In the genomic region with DNA sequence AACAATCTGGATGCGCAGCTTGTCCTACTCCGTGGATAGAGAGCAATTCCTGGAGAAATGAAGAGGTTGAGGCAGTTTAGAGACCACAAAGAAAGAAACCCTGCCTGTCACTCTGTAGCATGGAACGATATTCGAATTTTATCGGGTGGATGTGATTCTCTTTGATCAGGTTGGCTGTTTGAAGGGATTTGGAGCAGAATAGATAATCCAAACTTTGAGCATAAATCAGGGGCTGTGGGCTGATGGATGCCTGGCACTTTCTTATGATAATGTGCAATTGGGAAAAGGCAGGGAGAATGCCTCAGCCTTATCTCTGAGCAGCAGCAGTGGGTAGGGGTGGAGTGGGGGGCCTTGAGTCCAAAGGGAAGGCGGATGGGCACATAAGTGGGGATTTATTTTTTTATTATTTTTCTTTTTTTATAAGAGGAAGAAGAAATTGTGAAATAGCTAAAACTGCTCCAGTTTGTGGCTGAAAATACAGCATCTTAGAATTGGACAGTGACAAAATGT, we compare ENCODE assay signal across 28 mouse cellular contexts.
DNase-seq lines count a peak whose midpoint lies in the region; ATAC-seq and TF ChIP-seq lines count a peak whose summit lies in the region.
"Had no signal": no experiment of that assay in that cellular context is flagged by ENCODE, and none has a peak within 500 bp of the region (broad histone marks: within the 10 kb centered on the region; RNA-seq: fewer than 3 reads in every experiment).

No protein-coding gene starts in this region.

- H3K9me3 ChIP-seq in midbrain, embryonic 13.5 days: 0 out of 2 replicates have a peak, but pooled peaks cover 4% of the 10 kb centered on the region
- H3K9me3 ChIP-seq in midbrain, embryonic 10.5 days (replicated peaks): no peaks in the 10 kb centered on the region; the same call in 1 of the 2 replicates
- H3K9me3 ChIP-seq in midbrain, postnatal 0 days (ENCODE audit: low read length): no peaks in the 10 kb centered on the region
- H3K9me3 ChIP-seq: embryonic facial prominence, embryonic 10.5 days; forebrain, embryonic 13.5 days; heart, embryonic 15.5 days had no signal

- peak; percentile 3 for DNase-seq in heart, adult 11 months
- no peak for DNase-seq in heart, postnatal 36 days
- DNase-seq in midbrain, embryonic 10.5 days (ENCODE audit: low spot score): no peak
- no peak for DNase-seq in midbrain, postnatal 0 days (ENCODE audit: low spot score)
- DNase-seq in heart, adult 2 months: no peak
- DNase-seq: adrenal gland, postnatal 10 days; adrenal gland, postnatal 36 days; cerebellum, adult 11 months; cerebellum, adult 8-10 months; cerebellum, postnatal 10 days; cerebellum, postnatal 36 days; embryo, embryonic 11 days; gastrocnemius, postnatal 10 days; gastrocnemius, postnatal 36 days; heart, postnatal 10 days; heart, postnatal 4 days had no signal

- TF ChIP-seq EP300 in heart, adult 2 months (IDR thresholded peaks at IDR 0.05; ENCODE audit: insufficient read depth, low read depth, low read length): no peak

- no peaks in the 10 kb centered on the region; the same call in 1 of the 2 replicates for H3K4me1 ChIP-seq in midbrain, embryonic 13.5 days (replicated peaks)
- H3K4me1 ChIP-seq in midbrain, embryonic 10.5 days: peaks cover 16% of the 10 kb centered on the region
- H3K4me1 ChIP-seq in midbrain, postnatal 0 days (ENCODE audit: insufficient read depth, low read length): no peaks in the 10 kb centered on the region
- no peaks in the 10 kb centered on the region for H3K4me1 ChIP-seq in heart, adult 2 months (ENCODE audit: control insufficient read depth, insufficient read depth, low read length)
- H3K4me1 ChIP-seq: embryonic facial prominence, embryonic 10.5 days; embryonic facial prominence, embryonic 13.5 days; forebrain, embryonic 13.5 days; heart, embryonic 12.5 days; heart, embryonic 15.5 days had no signal

- intact Hi-C loops in heart, postnatal 36 days (cut with DNase I): no loop called here
- intact Hi-C loops in heart, adult 2 months (cut with DNase I): no loop called here

- no peaks in the 10 kb centered on the region for H3K36me3 ChIP-seq in midbrain, embryonic 13.5 days
- no peaks in the 10 kb centered on the region for H3K36me3 ChIP-seq in midbrain, embryonic 10.5 days
- no peaks in the 10 kb centered on the region for H3K36me3 ChIP-seq in midbrain, postnatal 0 days (ENCODE audit: insufficient read depth, low read length)
- H3K36me3 ChIP-seq in heart, adult 2 months (ENCODE audit: control insufficient read depth, insufficient read depth, low read length): no peaks in the 10 kb centered on the region
- H3K36me3 ChIP-seq: embryonic facial prominence, embryonic 10.5 days; embryonic facial prominence, embryonic 13.5 days; heart, embryonic 12.5 days; heart, embryonic 15.5 days had no signal

- WGBS in midbrain, embryonic 13.5 days: 53% methylated on average over 6 of the region's 6 CpGs
- 88% methylated on average over 6 of the region's 6 CpGs for WGBS in midbrain, embryonic 10.5 days
- WGBS in midbrain, postnatal 0 days: 30% methylated on average over 6 of the region's 6 CpGs
- 82% methylated on average over 6 of the region's 6 CpGs for WGBS in heart, adult 2 months

- peak overlapping the region; percentile 73 for H3K27ac ChIP-seq in midbrain, embryonic 13.5 days
- H3K27ac ChIP-seq in midbrain, embryonic 10.5 days (replicated peaks): no peak overlapping the region
- 0 out of 2 replicates have a peak overlapping the region, but pooled peaks have one; percentile 43 for H3K27ac ChIP-seq in midbrain, postnatal 0 days (ENCODE audit: low read depth, low read length)
- no peak overlapping the region for H3K27ac ChIP-seq in heart, adult 2 months
- H3K27ac ChIP-seq: embryonic facial prominence, embryonic 10.5 days; embryonic facial prominence, embryonic 13.5 days; forebrain, embryonic 13.5 days; heart, embryonic 15.5 days; hindbrain, embryonic 14.5 days; hindbrain, postnatal 0 days had no signal

- no peak overlapping the region for H3K4me2 ChIP-seq in midbrain, embryonic 13.5 days (replicated peaks)
- H3K4me2 ChIP-seq in midbrain, postnatal 0 days (ENCODE audit: low read depth, low read length, poor library complexity, severe bottlenecking): no peak overlapping the region
- H3K4me2 ChIP-seq: embryonic facial prominence, embryonic 13.5 days; forebrain, embryonic 13.5 days; heart, embryonic 12.5 days; heart, embryonic 15.5 days; hindbrain, embryonic 14.5 days had no signal

- no peak for TF ChIP-seq CTCF in midbrain, postnatal 0 days (IDR thresholded peaks at IDR 0.05)
- no peak for TF ChIP-seq CTCF in heart, adult 2 months (IDR thresholded peaks at IDR 0.05)

- no peak for TF ChIP-seq POLR2A in heart, adult 2 months (IDR thresholded peaks at IDR 0.05; ENCODE audit: insufficient read depth, low read depth, low read length)

- H3K79me2 ChIP-seq in heart, adult 2 months (replicated peaks; ENCODE audit: control insufficient read depth, insufficient read depth, low read length): no peaks in the 10 kb centered on the region

- H3K4me3 ChIP-seq in midbrain, embryonic 13.5 days (replicated peaks): no peak overlapping the region
- H3K4me3 ChIP-seq in midbrain, embryonic 10.5 days: no peak overlapping the region
- H3K4me3 ChIP-seq in midbrain, postnatal 0 days (ENCODE audit: low read depth, low read length): no peak overlapping the region
- H3K4me3 ChIP-seq in heart, adult 2 months: no peak overlapping the region
- H3K4me3 ChIP-seq: embryonic facial prominence, embryonic 10.5 days; embryonic facial prominence, embryonic 13.5 days; erythroblast, embryonic 14.5 days; forebrain, embryonic 13.5 days; heart, embryonic 12.5 days; heart, embryonic 15.5 days had no signal

- H3K9ac ChIP-seq in midbrain, embryonic 13.5 days (replicated peaks): no peak overlapping the region
- no peak overlapping the region for H3K9ac ChIP-seq in midbrain, postnatal 0 days (replicated peaks; ENCODE audit: low read length, poor library complexity, severe bottlenecking)
- no peak overlapping the region for H3K9ac ChIP-seq in heart, adult 2 months (ENCODE audit: low read depth, low read length)
- H3K9ac ChIP-seq: embryonic facial prominence, embryonic 13.5 days; forebrain, embryonic 13.5 days; heart, embryonic 12.5 days; heart, embryonic 15.5 days; hindbrain, embryonic 14.5 days had no signal

- peak; percentile 82 for ATAC-seq in midbrain, embryonic 13.5 days
- ATAC-seq in midbrain, postnatal 0 days (ENCODE audit: low FRiP score): 0 out of 2 replicates have a peak, but pooled peaks have one; percentile 52
- ATAC-seq: forebrain, embryonic 13.5 days; forebrain, embryonic 16.5 days; hindbrain, postnatal 0 days; inflammation-experienced regulatory T-cells, adult 6 months; Patski had no signal

- H3K27me3 ChIP-seq in midbrain, embryonic 13.5 days: no peaks in the 10 kb centered on the region
- no peaks in the 10 kb centered on the region for H3K27me3 ChIP-seq in midbrain, embryonic 10.5 days (ENCODE audit: low read depth, poor library complexity, severe bottlenecking)
- H3K27me3 ChIP-seq in midbrain, postnatal 0 days (ENCODE audit: insufficient read depth, low read length): no peaks in the 10 kb centered on the region
- H3K27me3 ChIP-seq in heart, adult 2 months (ENCODE audit: control insufficient read depth, insufficient read depth, low read length): no peaks in the 10 kb centered on the region
- H3K27me3 ChIP-seq: embryonic facial prominence, embryonic 13.5 days; forebrain, embryonic 13.5 days; heart, embryonic 12.5 days; heart, embryonic 15.5 days had no signal

Comparison
In these comparisons a context has a peak if more than half of its experiments do, and no peak if none do; other contexts are left out.
1. H3K27ac ChIP-seq: peak in midbrain, embryonic 13.5 days (single experiment) and midbrain, postnatal 0 days (single experiment); none in midbrain, embryonic 10.5 days (single experiment) and heart, adult 2 months (single experiment).